Mouse (Mus musculus) right cerebral cortex, postnatal 4 days (tissue): ENCODE data around the gene Selenoh.

Experiments used
- DNase-seq: peaks from one replicate; pipeline ENCODE4 v3.0.0-alpha.2; 2022

The Selenoh gene

DNA sequence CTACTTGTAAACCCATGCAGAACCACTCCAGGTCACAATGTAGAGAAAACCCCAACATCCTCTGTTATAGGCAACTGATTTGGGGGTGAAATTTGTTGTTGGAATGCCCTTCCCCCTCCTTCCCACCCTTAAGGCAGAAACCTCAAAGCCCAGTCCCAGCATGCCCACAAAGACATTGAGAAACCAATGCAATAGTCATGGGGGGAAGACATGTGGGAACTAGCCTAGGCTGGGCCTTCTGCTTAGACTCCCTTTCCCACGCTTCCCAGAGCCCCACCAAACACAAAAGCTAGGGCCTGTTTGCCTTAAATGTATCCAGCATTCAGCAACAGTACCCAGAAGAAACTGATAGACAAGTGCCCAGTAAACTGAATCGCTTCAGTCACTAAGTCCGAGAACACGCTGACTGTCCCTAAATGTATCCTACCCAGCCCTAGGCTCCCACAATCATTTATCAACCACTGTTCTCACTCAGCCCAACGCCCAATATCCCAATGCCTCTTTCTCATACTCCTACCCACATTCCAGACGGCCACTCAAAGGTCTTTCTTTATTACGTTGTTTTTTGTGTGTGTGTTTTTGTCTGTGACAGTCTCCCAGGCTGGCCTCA, 44.1 kb downstream of the Selenoh start:
- no peak for DNase-seq

DNA sequence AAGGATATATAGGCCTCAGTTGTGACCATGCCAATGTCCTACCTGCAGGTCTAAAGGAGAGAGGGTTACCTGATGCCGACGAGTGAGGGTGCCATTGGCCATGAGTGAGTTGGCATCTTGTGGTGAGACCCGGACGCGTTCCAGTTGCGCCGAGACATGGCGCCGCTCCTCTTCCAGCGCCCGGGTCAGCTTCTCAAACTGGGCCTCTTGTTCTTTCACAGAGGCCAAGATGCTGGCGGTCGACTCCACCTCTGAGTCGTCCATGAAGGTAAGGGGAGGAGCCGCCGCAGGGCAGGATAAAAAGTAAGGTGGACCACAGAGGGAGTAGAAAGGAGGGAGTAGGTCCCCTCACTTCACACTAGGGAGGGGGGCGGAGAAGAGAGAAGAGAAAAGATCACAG, 46.4 kb downstream of the Selenoh start:
- DNase-seq = no peak

DNA sequence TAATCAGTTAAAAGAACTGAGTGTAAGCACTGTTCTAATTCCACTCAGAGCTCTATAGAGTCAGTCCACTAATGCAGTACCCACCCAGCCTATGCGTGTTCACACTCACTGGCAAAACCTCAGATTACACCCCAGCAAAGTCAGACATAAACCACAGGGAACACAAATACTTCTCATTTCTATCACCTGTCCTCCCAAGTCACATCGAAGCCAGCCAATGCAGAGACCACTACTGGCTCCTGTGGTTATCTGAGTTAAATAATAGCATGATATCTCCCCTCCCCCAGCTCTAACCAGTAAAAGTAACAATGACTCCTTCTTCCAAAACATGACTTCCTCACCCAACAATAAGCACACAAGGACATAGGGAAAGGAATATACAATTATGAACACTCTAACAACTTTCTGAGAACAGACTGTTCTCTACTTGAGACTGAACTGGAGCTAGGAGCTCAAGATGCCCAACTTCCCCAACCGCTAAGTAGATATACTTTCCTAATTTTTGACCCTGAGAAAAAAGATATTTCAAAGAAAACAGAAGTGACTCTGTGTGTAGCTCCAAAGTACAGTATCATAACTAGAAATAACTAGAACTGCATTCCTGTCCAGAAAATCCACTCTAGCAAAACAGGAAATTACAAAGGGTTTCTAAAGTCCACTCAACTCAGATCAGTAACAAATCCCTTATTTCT, 47.0 kb downstream of the Selenoh start:
- no peak for DNase-seq

DNA sequence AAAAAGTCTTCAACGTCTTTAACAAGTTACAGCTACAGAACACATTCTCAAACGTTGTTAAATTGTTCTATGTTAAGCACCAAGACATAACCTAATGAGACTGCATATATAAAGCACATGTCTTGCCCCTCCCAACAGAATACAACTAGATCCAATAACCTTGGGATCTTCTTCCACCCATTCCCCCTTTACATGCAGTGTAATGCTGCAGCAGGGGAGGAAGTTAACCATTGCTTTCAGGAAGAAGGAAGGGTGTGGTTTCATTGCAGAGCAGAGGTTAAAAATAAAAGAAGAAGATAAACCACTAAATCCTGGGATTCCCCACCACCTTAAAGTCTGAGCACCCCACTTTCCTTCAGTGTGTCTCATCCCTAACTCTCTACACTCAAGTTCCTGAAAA, 47.9 kb downstream of the Selenoh start:
- DNase-seq = no peak

DNA sequence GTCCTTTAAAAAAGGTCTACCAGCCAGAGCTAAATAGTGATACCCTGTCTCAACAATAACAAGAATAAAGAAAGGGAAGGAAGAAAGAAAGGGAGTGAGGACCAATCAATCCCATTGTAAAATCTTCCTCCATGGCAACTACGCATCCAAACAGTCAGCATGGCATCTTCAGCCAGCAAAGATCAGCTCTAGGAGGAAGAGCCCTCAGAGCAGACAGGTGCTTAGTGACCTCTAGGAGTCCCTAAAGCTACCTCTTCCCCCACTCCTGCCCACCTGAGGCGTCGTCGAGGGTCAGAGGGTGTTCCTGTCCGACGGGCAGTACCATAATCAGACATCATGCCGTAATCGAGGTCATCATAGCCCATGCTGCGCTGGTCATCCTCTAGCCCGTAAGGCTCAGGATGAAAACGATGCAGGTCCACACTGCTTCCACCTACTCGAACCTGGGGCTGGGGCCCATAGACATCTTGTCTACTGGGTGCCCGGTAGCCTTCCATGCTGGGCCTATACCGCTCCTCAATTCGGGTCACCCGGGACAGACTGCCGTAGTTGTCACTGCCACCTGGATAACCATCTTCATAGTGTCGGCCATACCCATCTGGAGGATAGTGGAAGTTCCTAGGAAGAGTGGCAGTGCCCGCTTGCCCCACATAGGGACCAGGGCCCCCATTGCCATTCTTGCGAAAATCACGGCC, 50.8 kb downstream of the Selenoh start:
- DNase-seq = no peak
